Mouse (Mus musculus) liver, embryonic 13.5 days (tissue): ENCODE data around the gene Wdr19. TPM values are rescaled to one million over a fixed set of nuclear protein-coding genes. Genes with fewer than 3 reads are reported as not detected.

Experiments
- ATAC-seq: fragments of 200-750 bp; cut with Nextera tagmentation; 2 replicates; pipeline ENCODE4 v1.8.0; 2017; ENCODE audit warnings: low read depth, mild to moderate bottlenecking, moderate number of reproducible peaks, moderate library complexity
- DNase-seq: peaks from one replicate; pipeline ENCODE4 v3.0.0; 2022
- H3K27ac ChIP-seq: fragments of 300-500 bp; sonication (generic); 2 replicates; pipeline ENCODE4 v1.5.1; 2015; ENCODE audit warnings: moderate library complexity, mild to moderate bottlenecking, inconsistent platforms
- H3K27me3 ChIP-seq: fragments of 300-500 bp; sonication (generic); 2 replicates; pipeline ENCODE4 v1.6.1; 2015; ENCODE audit warnings: mild to moderate bottlenecking, inconsistent platforms
- H3K36me3 ChIP-seq: fragments of 300-500 bp; sonication (generic); 2 replicates; pipeline ENCODE4 v1.6.1; 2015; ENCODE audit warnings: mild to moderate bottlenecking, inconsistent platforms
- H3K4me1 ChIP-seq: fragments of 300-500 bp; sonication (generic); replicated peaks from 2 replicates; pipeline ENCODE4 v1.6.1; 2015; ENCODE audit warnings: inconsistent platforms
- H3K4me2 ChIP-seq: fragments of 300-500 bp; sonication (generic); 2 replicates; pipeline ENCODE4 v1.6.1; 2015; ENCODE audit warnings: inconsistent platforms, mild to moderate bottlenecking, moderate library complexity
- H3K4me3 ChIP-seq: fragments of 300-500 bp; sonication (generic); replicated peaks from 2 replicates; pipeline ENCODE4 v1.5.1; 2015; ENCODE audit warnings: mild to moderate bottlenecking, inconsistent platforms
- H3K9ac ChIP-seq: fragments of 300-500 bp; sonication (generic); 2 replicates; pipeline ENCODE4 v1.6.1; 2015; ENCODE audit warnings: mild to moderate bottlenecking, inconsistent platforms
- H3K9me3 ChIP-seq: fragments of 300-500 bp; sonication (generic); replicated peaks from 2 replicates; pipeline ENCODE4 v1.6.1; 2016; ENCODE audit warnings: inconsistent platforms
- WGBS: fragments of 180-500 bp; shearing (Covaris S2); methylation state at CpG from one replicate; pipeline ENCODE4 v1.1.7; 2015; ENCODE audit not compliant: insufficient replicate concordance; 5-methylcytosine and 5-hydroxymethylcytosine counted together
- polyA plus RNA-seq: library from polyadenylated mRNA; unstranded; fragments of >200 nt; fragmentation: Nextera tagmentation; extraction: Ambion mirVana; gene quantifications from 2 replicates; pipeline ENCODE4 v1.2.1, GENCODE M21; 2015

Wdr19 gene
- polyA plus RNA-seq, 1 experiment from 2014 or later = 0.61 TPM

- Histone ChIP-seq H3K4me2 (no peak overlapping the region), H3K4me1 (peaks cover 8% of the 10 kb centered on the region), H3K4me3 (no peak overlapping the region), H3K9me3 (no peaks in the 10 kb centered on the region), H3K27me3 (no peaks in the 10 kb centered on the region), H3K27ac (no peak overlapping the region), H3K9ac (no peak overlapping the region), H3K36me3 (no peaks in the 10 kb centered on the region)
- DNase-seq (no peak), ATAC-seq (no peak)
- 66% methylated on average over 2 of the region's 2 CpGs for WGBS
These were observed 5.2 kb downstream of the Wdr19 start for GRCm38 (mm10) chr5:65204726-65205125.

DNA sequence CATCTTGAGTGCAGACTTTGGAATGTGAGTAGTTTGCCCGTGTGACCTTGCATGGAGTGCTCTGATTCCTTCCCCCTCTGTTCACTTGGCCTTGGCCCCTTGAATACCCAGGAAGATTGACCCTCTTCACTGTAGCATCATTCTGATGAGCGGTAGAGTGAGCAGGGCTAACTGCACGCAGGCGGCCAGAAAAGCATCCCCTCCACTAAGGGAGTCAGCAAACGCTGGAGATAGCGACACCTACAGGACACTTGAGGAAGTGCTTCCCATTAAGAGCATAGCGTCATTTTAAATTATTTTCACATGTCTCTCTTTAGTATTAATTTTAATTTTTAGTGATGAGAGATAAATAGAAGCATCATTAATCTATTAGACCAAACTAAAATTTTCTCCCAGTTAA is 13.8 kb downstream of the Wdr19 start:
- Histone ChIP-seq H3K9ac (no peak overlapping the region), H3K4me1 (no peaks in the 10 kb centered on the region), H3K4me2 (no peak overlapping the region), H3K27me3 (no peaks in the 10 kb centered on the region), H3K9me3 (no peaks in the 10 kb centered on the region), H3K27ac (no peak overlapping the region), H3K36me3 (no peaks in the 10 kb centered on the region), H3K4me3 (no peak overlapping the region)
- WGBS = 20% methylated on average over 7 of the region's 7 CpGs
- ATAC-seq = no peak
- no peak for DNase-seq

DNA sequence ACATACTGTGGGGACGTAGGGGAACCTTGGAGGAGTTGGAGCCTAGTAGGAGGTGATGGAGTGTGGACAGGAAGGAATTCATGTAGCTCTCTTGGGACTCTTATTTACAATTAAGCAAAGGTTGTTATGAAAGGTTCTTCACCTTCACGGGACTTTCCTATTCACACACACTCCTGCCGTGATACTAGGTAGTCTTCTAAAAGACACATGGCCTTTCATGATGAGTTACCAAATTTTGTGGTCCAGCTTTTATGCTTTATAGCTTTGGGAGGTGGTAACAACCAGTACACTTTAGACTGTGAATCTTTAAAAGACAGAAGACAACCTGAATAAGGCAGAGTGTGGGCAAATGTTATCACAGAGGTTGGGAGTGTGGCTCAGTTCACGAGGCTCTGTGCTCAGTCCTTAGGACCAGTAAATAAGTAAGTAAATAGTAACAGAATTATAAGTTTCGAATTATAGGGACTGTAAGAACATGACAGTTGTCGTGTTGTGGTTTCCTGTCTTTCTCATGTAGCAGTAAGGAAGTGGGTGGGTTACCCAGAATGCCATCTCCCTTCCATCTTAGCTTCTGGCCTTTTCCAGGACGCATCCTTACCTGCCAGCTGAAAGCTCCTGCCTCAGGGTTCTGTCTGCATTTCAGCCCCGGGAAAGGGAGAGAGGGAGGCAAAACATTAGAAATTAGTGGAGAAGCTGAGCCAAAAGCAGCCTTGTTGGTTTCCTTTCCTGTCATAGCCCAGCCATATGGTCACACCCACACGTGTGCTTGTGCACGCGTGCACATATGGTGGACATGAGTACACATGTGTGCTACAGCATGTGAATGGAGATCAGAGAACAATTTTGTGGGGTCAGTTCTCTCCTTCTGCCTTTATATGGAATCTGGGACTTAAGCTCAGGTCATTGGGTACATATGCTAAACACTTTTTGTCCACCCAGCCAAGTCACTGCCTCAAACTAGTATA is 18.1 kb downstream of the Wdr19 start:
- H3K9me3 ChIP-seq = no peaks in the 10 kb centered on the region
- WGBS = 65% methylated on average over 11 of the region's 11 CpGs
- H3K4me2 ChIP-seq = no peak overlapping the region
- no peak overlapping the region for H3K9ac ChIP-seq
- DNase-seq (no peak), ATAC-seq (no peak)
- H3K27ac ChIP-seq = no peak overlapping the region
- H3K4me1 ChIP-seq = no peaks in the 10 kb centered on the region
- no peak overlapping the region for H3K4me3 ChIP-seq
- no peaks in the 10 kb centered on the region for H3K36me3 ChIP-seq
- H3K27me3 ChIP-seq = no peaks in the 10 kb centered on the region

DNA sequence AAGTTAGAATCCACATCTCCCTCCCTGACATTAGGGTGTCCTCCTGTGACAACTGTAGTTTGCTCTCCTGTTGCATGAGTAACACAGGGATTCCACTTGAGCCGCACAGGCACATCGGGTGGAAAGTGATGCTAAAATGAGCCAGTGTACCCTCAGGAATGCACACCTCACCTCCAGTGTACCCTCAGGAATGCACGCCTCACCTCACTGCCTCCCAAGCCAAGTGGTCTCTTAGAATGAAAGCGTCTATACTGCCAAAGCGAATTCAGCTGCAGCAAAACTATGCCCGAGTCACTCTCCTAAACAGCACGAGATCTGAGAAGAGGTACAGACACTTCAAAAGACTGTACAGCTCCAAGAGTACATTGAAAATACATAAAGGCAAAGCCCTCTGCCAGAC is 21.5 kb downstream of the Wdr19 start:
- Histone ChIP-seq H3K9ac (no peak overlapping the region), H3K36me3 (no peaks in the 10 kb centered on the region), H3K27ac (no peak overlapping the region), H3K4me3 (no peak overlapping the region), H3K4me1 (no peaks in the 10 kb centered on the region), H3K9me3 (no peaks in the 10 kb centered on the region), H3K4me2 (no peak overlapping the region), H3K27me3 (no peaks in the 10 kb centered on the region)
- WGBS = 69% methylated on average over 7 of the region's 7 CpGs
- ATAC-seq (no peak), DNase-seq (no peak)

- WGBS = 67% methylated on average over 5 of the region's 5 CpGs
- DNase-seq (no peak), ATAC-seq (no peak)
- H3K27ac ChIP-seq = no peak overlapping the region
- H3K36me3 ChIP-seq = no peaks in the 10 kb centered on the region
- H3K9ac ChIP-seq = no peak overlapping the region
- no peaks in the 10 kb centered on the region for H3K9me3 ChIP-seq
- H3K27me3 ChIP-seq = no peaks in the 10 kb centered on the region
- H3K4me3 ChIP-seq = no peak overlapping the region
- H3K4me1 ChIP-seq = no peaks in the 10 kb centered on the region
- no peak overlapping the region for H3K4me2 ChIP-seq
These were observed 24.6 kb downstream of the Wdr19 start for GRCm38 (mm10) chr5:65224056-65224455.

GRCm38 (mm10) chr5:65231289-65232003 is 31.9 kb downstream of the Wdr19 start:
- no peaks in the 10 kb centered on the region for H3K4me1 ChIP-seq
- H3K27me3 ChIP-seq = no peaks in the 10 kb centered on the region
- ATAC-seq = no peak
- H3K27ac ChIP-seq = no peak overlapping the region
- DNase-seq = no peak
- no peak overlapping the region for H3K4me2 ChIP-seq
- H3K9me3 ChIP-seq = no peaks in the 10 kb centered on the region
- no peak overlapping the region for H3K9ac ChIP-seq
- no peak overlapping the region for H3K4me3 ChIP-seq
- WGBS = 63% methylated on average over 12 of the region's 12 CpGs
- no peaks in the 10 kb centered on the region for H3K36me3 ChIP-seq

- H3K4me1 ChIP-seq = no peaks in the 10 kb centered on the region
- no peak overlapping the region for H3K27ac ChIP-seq
- ATAC-seq (no peak), DNase-seq (peak; percentile 12)
- no peak overlapping the region for H3K4me3 ChIP-seq
- 51% methylated on average over 5 of the region's 5 CpGs for WGBS
- H3K9me3 ChIP-seq = no peaks in the 10 kb centered on the region
- no peaks in the 10 kb centered on the region for H3K27me3 ChIP-seq
- no peak overlapping the region for H3K4me2 ChIP-seq
- H3K36me3 ChIP-seq = no peaks in the 10 kb centered on the region
- H3K9ac ChIP-seq = no peak overlapping the region
These were observed 43.2 kb downstream of the Wdr19 start for GRCm38 (mm10) chr5:65242740-65243139.

- no peak for DNase-seq
- no peaks in the 10 kb centered on the region for H3K9me3 ChIP-seq
- H3K4me1 ChIP-seq = no peaks in the 10 kb centered on the region
- H3K36me3 ChIP-seq = no peaks in the 10 kb centered on the region
- no peak overlapping the region for H3K4me3 ChIP-seq
- WGBS = 72% methylated on average over 3 of the region's 3 CpGs
- H3K27me3 ChIP-seq = no peaks in the 10 kb centered on the region
- H3K27ac ChIP-seq = no peak overlapping the region
- H3K9ac ChIP-seq = no peak overlapping the region
- ATAC-seq = no peak
- H3K4me2 ChIP-seq = no peak overlapping the region
These were observed 47.8 kb downstream of the Wdr19 start for GRCm38 (mm10) chr5:65247296-65247695.

DNA sequence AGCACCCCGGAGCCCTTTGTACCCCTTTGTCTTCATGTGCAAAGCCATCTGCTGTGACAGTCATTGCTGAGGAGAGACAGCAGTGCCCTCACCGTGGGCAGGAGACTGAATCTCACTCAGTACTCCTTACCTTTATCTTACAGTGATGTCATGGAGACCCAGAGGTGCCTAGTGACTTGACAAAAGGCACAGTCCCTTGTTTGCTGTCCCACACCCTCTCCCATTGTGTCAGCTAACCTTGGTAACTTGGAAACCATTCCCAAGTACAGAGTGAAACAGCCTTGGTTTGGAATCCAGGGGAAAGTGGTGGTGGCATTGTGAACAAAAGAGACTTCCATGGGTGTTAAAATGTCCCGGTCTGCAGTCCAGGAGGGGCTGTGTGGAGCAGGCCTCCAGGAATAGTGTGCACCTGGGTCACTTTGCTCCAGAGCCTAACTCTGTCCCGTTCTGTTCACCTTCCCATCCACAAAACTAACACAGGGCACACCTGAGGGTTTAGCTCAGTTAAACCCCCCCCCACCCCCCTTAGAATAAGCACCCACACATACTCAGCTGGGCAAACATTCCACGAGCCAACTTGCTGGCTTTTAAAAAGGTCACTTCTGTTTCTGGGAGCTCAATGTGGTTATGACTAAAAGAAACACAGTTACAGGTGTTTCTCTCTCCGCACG is 50.8 kb downstream of the Wdr19 start:
- H3K4me3 ChIP-seq = no peak overlapping the region
- H3K4me2 ChIP-seq = no peak overlapping the region
- ATAC-seq = no peak
- H3K4me1 ChIP-seq = no peaks in the 10 kb centered on the region
- WGBS = 67% methylated on average over 7 of the region's 7 CpGs
- no peaks in the 10 kb centered on the region for H3K9me3 ChIP-seq
- H3K27ac ChIP-seq = no peak overlapping the region
- no peaks in the 10 kb centered on the region for H3K36me3 ChIP-seq
- no peak for DNase-seq
- H3K9ac ChIP-seq = no peak overlapping the region
- no peaks in the 10 kb centered on the region for H3K27me3 ChIP-seq

DNA sequence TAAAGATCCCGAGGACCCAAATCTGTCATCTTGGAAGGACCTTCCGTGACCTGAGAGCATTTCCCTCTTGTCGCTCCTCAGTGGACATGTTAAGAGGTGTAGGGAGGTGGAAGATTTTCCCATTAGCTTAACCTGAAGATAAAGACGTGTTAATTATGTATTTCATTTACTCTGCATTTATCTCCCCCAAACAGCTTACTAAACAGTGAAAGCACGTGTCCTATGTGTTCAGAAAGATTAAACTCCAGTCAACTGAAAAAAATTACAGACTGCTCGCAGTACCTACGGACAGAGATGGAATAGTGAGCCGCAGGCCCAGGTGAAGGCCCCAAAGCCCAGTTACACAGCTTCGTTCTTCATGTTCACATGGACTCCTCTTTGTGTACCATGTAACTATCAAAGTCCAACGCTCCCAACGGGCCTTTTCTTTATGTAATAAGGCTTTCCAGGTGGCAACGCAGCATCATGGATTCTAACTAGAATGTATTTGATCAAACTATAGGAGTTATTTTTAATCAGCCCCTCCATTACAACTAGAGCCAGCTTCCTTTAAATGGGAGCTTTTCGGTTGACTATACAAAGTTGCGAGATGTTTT is 58.5 kb downstream of the Wdr19 start:
- Histone ChIP-seq H3K4me2 (no peak overlapping the region), H3K36me3 (peaks cover 48% of the 10 kb centered on the region), H3K4me1 (peaks cover 4% of the 10 kb centered on the region), H3K9me3 (no peaks in the 10 kb centered on the region), H3K9ac (no peak overlapping the region), H3K27me3 (no peaks in the 10 kb centered on the region), H3K27ac (no peak overlapping the region), H3K4me3 (no peak overlapping the region)
- ATAC-seq = peak; percentile 51; the same call in 1 of the 2 replicates
- WGBS = 72% methylated on average over 14 of the region's 14 CpGs
- DNase-seq = no peak

GRCm38 (mm10) chr5:65273966-65274365 is 74.5 kb downstream of the Wdr19 start:
- Histone ChIP-seq H3K4me2 (no peak overlapping the region), H3K9ac (no peak overlapping the region), H3K27ac (no peak overlapping the region), H3K36me3 (peaks cover 86% of the 10 kb centered on the region), H3K4me1 (no peaks in the 10 kb centered on the region), H3K27me3 (no peaks in the 10 kb centered on the region), H3K9me3 (no peaks in the 10 kb centered on the region), H3K4me3 (no peak overlapping the region)
- no peak for ATAC-seq
- 83% methylated on average over 3 of the region's 3 CpGs for WGBS
- DNase-seq = no peak
